Mouse (Mus musculus): Measurements from ENCODE around the gene Zmat5.

Gene Zmat5

DNA sequence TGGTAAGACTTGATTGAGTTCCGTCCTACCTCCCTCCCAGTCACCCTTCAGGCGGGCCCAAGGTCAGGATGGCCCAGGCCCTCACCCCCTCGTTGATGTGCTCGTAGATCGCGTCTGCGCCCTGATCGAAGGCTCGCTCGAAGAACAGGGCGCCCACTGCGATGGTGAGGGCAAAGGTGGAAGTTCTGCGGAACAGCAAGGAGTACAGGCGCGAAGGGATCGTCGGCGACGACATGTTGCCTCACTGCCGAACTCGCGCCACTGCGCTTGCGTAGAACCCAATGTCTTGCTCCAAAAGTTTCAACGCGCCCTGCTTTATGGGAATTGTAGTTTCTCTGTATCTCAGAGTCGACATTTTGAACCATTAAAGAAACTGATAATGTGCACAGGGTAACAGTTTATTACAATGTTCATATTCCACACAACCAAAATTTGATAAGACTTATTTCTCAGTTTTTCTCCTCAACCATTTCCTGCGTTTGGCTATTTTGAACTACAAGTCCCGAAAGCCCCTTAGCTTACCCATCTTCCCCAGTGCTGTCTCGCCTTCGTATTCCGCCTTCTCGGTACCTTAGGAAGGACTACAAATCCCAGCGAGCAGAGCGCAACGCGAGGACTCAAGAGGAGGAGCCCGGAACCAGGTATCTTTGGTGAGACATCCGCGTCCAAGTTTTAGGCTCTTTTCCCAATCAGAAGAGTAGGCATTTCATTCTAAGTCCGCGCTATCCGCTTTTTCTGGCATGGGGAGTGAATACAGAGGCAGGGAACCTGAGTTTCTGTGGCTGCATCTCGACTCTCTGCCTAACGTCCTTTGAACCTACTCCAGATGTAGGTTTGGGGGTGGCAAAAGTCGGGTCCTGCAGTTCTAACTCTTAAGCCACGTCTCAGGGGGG, at the start of gene Zmat5, which contains the start of gene Uqcr10:
Gene Zmat5 (plus strand): TSS at position 607 of the 893 bp plus-strand sequence.
Gene Uqcr10 (minus strand): TSS at position 271 of the 893 bp plus-strand sequence.
- peak; percentile 90 for DNase-seq (ENCODE audit: extremely low spot score, low spot score)

DNA sequence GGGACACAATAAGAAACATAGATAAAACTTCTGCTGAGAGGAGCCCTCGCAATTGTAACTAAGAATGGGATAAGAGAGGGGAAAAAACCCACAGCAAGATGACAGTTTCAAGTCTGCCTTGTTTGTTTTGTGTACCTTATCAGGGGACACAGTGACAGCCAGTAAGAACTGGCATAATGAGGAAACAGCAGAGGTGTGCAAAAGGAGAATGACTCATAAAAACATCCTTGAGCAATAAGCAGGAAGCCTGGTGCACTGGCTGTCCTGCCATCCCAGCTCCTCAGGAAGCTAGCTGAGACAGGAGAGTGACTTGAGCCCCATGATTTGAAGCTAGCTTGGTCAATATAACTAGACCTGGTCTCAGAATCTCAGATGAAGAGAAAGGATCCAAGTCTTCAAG, 44.7 kb upstream of the Zmat5 start:
- DNase-seq (ENCODE audit: extremely low spot score, low spot score) = no peak

DNA sequence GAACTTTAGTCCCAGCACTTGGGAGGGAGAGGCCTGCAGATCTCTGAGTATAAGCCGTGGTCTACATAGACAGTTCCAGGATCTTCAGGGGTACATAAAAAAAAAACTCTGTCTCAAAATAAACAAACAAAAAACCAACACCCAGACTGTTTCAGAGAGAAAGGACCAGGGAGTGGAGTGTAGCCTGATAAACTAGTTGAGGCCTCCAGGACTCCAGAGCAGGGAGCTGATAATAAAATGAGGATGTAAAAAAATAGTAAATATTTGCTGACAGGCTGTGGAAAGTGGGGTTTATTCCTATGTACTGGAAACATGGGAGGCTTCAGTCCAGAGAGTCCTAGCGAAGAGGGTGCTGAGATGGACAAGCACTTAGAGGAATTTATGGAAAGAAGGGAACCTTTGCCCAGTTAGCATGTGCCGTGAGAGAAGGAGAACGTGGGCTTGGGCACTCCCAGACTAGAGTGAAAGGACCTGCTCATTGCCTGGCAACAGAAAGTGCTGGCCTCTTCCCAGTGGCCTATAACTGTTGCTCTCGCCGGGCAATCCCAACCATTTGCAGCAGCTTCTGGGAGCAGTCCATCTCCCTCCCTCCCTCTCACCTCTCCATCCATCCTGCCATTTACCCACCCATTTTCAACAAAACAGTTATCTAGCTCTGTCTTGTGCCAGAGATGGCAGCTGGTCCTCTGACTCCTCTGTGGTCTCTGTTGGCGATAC, 44.0 kb upstream of the Zmat5 start:
- no peak for DNase-seq (ENCODE audit: extremely low spot score, low spot score)

DNA sequence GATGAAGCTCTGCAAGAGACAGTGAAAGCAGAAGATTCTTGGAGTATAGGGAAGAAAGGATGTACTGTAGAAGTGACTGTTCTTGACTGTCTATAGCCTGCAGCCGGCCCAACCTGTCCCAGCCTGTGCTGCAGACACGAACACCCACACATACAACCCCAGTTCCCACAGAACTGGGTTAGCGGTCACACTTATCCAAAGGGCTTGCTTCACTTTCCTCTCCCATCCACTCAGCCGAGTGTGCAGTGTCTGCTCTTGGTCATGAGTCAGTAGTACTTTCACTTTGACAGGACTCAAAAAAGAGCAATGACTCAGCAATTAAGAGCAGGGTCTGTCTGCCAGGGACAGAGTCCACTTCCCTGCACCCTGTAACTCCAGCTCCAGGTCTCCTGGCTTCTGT, 43.2 kb upstream of the Zmat5 start:
- DNase-seq (ENCODE audit: extremely low spot score, low spot score) = no peak

DNA sequence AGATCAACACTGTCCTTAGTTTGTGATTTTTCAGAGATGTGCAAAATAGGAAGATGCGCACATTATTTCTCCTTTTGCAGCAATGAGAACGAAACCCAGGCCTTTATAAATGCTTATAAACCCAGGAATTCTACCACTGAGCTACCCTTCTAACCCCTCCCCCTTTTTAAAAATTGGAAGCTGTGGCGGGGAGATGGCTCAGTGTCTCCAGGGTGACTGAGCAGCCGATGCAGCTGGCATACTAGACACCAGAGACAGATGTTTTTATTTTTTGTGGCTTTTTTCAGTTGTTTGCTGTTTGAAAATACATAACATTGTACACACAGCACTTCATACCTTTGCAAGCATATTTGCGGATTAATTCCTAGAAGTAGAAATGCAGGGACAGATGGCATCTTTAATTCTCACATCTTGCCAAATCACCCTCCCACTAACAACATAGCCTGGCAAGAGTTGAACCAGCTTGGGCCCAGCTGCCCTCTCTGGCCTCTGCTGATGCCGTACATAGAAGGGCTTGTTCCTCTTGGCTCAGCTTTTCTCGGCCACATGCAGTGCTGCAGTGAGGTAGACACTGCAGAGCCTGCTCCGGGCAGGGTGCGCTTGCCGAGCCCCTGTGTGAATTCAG, 42.5 kb upstream of the Zmat5 start:
- DNase-seq (ENCODE audit: extremely low spot score, low spot score) = no peak

DNA sequence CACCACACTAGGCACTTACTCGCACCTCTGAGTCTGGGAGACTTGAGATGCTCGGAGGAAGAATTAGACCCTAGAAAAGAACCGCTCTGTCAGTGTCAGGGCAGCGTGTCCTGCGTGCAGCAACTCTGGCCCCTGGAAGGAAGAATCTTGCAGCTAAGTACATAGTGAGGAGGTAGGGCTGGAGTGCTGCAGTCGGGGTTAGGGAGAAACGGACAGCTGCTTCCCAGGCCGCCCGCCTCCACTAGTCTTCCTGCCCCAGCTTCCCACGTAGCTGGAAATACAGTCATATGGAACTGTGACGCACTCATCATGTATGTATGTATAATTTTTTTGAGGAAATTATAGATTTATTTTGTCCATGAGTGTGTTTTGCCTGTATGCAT, 42.0 kb upstream of the Zmat5 start:
- no peak for DNase-seq (ENCODE audit: extremely low spot score, low spot score)

DNA sequence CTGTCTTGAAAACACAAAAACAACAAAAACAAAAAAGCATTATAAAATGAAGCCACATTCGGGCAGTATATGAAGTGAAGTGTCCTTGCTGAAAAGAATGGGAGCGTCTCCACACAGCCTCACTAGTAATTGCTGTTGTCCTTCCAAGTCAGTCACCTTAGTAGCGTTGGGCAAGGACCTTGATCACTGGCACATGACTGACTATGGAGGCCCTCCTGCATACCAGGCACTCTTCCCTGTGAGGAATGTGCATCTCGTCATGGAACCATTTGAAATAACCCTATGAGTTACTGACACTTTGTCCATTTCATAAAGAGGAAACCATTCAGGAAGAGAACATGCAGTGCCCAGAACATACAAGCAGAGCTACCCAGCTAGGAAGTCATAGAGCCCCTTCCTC, 32.7 kb upstream of the Zmat5 start:
- no peak for DNase-seq (ENCODE audit: extremely low spot score, low spot score)

DNA sequence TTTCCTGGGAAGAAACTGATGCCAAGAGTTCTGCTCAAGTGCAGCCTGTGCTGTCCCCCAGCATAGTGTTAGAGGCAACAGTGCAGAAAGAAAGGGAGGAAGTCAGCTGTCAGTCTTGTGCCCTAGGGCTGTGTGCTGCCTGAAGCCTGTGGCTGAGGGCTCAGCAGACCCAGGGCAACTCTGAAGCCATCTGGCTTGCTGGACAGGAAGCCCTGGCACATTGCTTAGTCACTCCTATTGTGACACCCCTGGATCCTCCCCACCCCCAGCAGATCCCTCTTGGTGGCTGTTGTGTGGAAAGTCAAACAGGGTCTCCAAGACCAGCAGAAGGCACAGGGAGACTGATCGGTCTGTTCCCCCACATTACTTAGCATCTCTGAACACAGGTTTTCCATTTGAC, 29.9 kb upstream of the Zmat5 start:
- no peak for DNase-seq (ENCODE audit: extremely low spot score, low spot score)

DNA sequence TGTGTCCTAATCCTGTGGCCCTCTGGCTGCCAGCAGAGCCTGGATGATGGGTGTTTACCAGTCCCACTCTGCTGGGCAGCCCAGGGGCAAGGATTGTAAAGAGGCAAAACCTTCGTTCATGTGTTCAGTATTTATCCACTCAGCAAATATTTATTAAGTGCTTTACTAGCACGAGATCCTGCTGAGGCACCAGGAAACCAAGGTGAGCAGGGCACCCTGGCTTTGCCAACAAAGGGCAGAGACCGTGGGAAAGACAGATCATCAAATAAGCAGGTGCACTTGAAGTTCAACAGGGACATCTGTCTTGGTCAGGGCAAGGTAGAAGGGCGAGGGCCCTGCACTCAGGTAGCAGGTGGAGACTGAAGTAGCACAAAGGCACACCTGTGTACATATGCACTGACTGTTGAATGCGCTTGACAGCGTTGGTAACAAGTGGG, 29.3 kb upstream of the Zmat5 start:
- DNase-seq (ENCODE audit: extremely low spot score, low spot score) = no peak

DNA sequence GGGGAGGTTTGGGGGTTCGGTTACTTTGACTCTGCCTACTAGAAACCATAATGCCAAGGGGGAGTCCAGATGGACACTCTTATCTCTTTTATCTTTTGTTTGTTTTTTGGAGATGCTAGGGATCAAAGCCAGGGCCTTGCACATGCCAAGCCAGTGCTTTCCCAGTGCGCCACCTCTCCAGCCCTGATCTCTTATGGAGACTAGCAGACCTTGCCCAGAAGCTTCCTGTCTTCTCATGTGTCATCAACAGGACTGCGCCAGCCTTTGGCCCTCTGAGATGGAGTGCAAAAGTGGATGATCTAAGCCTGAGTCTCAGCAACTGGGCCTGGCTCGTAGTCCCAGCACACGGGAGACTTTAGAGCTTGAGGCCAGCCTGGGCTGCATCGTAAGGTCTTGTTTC, 28.8 kb upstream of the Zmat5 start:
- DNase-seq (ENCODE audit: extremely low spot score, low spot score) = no peak

DNA sequence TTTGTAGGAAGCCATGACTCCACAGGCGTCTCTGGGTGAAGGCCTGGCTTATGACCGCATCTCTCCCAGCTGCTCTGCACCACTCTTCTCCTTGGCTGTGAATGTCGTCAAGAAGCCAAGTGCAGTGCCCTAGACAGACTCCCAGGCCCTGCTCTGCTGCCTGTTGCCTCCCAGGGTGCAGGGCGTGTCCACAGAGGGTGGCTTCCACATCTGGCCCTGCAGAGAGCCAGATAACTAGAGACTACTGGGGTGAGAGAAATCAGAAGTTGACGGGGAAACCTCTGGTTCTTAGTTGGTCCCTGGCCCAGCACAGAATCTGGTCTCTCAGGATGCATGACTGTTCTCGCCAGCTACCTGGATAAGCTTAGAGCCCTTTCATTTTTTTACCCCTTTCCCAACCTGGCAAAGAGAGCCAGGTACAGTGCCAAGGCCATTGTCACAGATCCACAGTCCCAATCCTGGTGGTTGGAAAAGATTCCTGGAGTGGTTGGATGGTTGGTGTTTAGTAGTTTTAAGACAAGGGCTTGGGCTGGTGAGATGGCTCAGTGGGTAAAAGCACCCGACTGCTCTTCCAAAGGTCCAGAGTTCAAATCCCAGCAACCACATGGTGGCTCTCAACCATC, 27.1 kb upstream of the Zmat5 start:
- no peak for DNase-seq (ENCODE audit: extremely low spot score, low spot score)

DNA sequence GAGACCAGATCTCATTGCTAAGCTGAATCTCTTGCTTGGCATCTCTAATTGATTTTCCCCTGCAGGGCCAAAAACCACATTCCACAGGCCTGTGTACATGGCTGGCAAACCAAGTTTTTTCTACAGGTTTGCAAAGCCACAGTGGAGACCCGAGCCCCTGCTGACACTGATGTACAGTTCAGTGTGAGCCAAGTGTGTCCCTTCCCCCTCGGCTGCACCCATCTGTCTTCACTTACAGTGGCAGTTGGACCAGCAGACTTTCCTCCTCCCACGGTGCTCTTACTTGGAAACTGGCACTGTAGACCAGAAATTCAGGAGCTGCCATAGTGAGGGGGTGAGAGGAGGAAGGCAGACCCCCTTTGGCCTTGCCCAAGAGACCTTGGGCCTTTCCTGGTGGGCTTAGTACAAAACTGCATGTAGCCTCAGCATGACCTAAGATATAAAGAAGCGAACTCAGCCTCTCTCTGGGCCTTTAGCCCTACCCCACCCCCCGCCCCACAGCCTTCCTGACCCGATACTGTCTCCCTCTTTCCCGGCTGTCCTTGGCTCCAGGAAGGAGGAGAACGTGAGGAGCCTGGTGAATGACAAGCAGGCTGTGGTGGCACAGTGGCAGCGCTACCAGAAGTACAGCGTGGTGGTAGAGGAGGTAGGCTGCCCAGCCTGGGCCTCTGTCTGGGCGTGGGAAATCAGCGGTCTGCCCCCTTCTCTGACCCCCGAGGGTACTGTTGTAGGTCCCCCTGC, 25.6 kb upstream of the Zmat5 start:
- DNase-seq (ENCODE audit: extremely low spot score, low spot score) = peak; percentile 17

DNA sequence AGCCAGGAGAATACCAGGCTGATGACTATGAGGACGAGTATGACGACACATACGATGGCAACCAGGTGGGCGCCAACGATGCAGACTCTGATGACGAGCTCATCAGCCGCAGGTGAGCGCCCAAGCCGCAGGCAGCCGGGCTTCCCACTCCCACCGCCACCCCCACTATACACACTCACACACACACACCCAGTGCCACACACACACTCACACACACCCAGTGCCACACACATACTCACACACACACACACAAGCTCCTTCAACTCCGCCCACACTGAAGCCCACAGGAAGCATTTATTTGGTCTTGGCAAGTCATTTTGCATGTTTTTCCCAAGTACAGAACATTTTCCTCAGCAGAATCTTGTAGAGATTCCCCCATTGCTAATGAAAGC, 25.0 kb upstream of the Zmat5 start:
- no peak for DNase-seq (ENCODE audit: extremely low spot score, low spot score)

DNA sequence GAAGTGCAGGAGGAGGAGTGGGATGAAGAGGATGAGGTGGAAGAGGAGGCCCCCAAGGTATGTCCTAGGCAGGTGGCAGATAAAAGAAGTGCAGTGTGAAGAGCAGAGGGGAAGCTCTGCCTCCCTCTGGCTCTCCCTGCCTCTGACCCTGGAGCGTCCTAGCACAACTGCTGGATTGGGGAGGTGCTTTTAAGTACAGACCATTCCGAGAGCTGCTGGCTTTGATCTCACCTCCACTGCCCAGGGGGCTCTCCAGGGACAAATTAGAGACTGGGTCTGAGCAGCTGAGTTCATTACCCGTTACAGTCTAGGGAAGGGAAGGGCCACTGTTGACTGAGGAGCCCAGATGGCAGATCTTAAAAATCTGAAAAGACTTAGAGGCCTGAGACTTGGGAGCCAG, 24.4 kb upstream of the Zmat5 start:
- DNase-seq (ENCODE audit: extremely low spot score, low spot score) = no peak

DNA sequence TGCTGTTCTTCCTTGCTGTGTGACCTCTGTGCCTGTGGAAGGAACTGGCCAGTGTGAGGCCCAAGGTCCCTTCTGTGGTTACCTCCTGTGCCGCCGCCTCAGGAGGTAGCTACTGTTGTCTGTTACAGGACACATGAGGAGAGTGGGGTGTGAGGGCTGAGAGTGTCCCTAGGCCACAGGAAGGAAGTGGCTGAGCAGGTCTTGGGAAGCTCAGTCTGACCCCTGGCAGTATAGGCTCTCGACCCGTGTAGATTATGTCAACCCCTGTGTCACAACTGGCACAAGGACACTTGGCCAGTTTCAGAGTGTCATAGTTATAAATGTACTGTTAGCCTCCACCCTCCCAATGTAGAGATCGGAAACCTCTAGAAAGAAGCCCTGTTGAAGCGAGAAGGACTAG, 21.0 kb upstream of the Zmat5 start:
- no peak for DNase-seq (ENCODE audit: extremely low spot score, low spot score)

DNA sequence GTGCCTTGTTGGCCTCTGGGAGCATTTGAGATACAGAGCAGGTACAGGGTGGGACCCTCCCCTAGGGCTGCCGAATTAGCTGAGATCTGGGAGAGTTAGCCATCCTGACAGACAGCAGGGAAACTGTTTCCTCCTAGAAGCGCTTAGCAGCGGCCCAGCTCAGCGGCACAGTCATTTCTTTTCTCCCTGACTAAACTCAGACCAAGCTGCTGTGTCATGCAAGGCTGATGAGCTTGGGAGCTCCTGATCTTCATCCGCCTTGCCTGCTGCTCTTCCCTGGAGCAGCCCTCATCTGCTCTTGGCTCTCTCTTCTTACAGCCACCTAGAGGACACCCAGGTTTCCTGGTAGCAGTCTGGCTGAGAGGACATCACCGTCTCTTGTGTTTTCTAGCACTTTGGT, 20.3 kb upstream of the Zmat5 start:
- DNase-seq (ENCODE audit: extremely low spot score, low spot score) = no peak

DNA sequence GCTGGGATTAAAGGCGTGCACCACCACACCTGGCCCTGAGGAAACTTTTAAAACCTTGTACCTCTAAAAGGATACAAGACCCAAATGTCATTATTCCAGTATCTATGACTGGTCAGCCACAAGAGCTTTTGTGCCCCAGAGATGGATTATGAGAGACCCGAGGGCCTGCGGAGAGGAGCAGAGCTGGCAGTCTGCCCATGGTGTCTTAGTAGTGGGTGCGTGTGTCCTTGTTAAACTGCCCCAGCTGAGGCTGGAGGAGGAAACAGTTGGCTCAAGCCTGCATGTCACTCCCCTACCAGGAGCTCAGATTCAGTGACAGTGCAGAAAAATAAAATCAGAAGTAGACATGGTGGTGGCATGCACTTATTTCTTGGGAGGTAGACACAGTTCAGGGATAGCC, 19.4 kb upstream of the Zmat5 start:
- DNase-seq (ENCODE audit: extremely low spot score, low spot score) = no peak

DNA sequence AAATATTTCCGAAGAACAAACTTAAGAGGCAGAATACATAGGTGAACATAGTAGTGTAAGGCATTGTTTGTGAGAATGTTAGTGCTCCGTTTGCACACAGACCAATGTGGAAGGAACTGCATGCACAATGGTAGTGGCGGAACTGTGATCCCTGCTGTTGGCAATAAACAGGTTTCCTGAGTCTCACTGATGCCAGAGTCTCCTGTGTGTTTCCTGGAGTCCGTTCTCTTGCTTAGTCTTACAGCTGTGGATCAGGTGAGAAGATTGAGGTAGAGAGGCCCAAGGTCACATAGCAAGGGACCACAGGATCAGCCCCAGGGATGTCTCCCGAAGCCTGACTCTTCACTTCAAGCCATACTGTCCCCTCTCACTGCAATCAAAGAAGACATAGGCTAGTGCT, 19.0 kb upstream of the Zmat5 start:
- DNase-seq (ENCODE audit: extremely low spot score, low spot score) = no peak

DNA sequence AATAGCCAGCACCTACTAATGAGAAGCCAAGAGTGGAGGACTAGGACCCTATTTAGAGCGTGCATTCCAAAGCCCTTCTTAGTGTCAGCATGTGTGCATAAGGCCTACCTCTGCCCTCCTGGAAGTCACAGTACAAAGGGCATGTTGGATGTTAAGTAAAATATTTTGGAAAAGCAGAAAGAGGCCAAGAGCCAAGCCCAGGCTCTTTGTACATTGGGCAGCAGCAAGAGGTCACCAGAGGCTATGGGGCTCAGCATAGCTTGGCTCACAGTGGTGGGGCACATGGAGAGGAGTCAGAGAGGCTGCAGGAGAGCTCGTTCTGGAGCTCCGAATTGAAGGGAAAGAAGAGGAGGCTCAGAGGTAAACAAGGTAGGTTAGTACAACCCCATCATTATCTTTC, 17.5 kb upstream of the Zmat5 start:
- no peak for DNase-seq (ENCODE audit: extremely low spot score, low spot score)

DNA sequence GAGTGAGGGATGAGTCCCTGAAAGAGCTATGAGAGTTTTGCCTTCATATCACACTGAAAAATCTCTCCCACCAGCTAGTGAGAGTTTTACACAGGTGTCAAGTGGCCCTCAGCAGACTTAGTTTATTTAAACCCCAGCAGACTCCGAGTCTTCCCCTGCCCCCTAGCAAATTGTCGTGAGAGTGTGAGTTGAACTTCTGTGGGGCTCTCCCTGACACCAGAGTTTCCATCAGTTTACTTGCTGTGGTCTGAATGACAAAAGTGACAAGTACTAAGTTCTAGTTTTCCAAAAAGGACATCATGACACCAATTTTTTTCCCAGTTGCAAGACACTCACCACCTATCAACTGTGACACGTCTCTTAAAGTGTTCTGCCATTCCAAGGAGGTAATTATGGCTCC, 16.6 kb upstream of the Zmat5 start:
- DNase-seq (ENCODE audit: extremely low spot score, low spot score) = no peak

Measured in neural tube, embryonic 10.5 days (tissue).